Mouse (Mus musculus) urinary bladder, postnatal 10 days (tissue): Measurements from ENCODE around the gene Ccn5.

Experiments
- DNase-seq: peaks from one replicate; pipeline ENCODE4 v3.0.0; 2022; ENCODE audit warnings: low spot score

The Ccn5 gene

DNA sequence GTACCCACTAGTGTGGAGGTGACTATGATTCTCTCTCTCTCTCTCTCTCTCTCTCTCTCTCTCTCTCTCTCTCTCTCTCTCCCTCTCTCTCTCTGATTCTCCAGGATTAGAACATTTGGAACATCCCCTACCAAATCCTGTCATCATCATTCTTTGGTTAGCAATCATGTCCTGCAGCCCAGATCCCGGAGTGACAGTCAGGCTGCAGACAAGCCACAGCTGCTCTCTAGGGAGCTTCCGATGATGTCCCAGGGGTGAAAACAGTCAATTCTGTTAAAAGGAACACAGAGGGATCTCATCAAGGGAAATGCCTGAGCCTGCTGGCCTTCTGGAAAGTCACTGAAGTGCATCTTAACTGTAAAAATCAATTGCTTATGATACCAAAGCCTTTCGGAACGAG lies 21.4 kb downstream of the Ccn5 start:
- DNase-seq = no peak

DNA sequence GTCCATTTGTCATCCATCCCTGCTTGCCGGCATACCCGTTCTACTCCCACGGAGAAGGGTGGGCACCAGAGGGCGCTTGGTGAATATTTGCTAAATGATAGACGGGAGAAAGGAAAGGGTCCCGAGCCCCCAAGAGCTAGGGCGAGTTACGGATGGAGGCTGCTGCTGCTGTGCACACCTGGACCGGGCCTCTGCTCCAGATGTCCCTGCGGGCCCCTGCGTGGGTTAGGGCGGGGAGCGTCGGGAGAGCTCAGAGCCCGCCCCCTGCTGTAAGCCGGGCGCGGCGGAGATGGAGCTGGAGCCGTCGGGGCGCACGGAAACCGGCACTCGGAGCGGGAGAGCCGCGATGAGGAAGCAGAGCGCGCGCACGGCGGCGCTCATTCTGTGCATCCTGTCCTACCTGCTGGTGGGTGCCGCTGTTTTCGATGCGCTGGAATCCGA lies 32.8 kb downstream of the Ccn5 start, which contains the start of gene Kcnk15:
Gene Kcnk15, plus strand, starts transcription at position 191 of the 441 bp plus-strand sequence.
- DNase-seq = no peak

GRCm38 (mm10) chr2:163857233-163857632 lies 36.6 kb downstream of the Ccn5 start:
- no peak for DNase-seq

DNA sequence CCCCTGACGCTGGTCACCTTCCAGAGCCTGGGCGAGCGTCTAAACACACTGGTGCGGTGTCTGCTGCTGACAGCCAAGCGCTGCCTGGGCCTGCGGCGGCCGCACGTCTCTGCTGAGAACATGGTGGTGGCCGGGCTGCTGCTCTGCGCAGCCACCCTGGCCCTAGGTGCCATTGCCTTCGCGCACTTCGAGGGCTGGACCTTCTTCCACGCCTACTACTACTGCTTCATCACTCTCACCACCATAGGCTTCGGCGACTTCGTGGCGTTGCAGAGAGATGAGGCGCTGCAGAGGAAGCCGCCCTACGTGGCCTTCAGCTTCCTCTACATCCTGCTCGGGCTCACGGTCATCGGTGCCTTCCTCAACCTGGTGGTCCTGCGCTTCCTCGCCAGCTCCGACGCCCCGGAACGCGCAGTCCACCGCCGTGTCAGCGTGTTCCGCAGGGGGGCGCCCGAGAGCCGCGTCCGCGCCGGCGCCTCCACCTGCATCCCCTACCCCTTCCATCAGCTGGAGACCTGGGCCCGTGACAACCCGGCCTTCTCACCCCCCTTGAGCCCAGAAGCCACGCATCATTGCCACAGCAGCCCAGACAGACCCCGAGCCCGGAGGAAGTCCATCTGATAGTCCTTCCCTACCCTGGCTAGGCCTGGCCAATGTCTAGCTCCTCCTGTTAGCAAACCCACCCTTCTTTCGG lies 37.7 kb downstream of the Ccn5 start:
- no peak for DNase-seq

GRCm38 (mm10) chr2:163865311-163865710 lies 44.6 kb downstream of the Ccn5 start:
- no peak for DNase-seq

GRCm38 (mm10) chr2:163866061-163866460 lies 45.4 kb downstream of the Ccn5 start:
- DNase-seq = no peak

DNA sequence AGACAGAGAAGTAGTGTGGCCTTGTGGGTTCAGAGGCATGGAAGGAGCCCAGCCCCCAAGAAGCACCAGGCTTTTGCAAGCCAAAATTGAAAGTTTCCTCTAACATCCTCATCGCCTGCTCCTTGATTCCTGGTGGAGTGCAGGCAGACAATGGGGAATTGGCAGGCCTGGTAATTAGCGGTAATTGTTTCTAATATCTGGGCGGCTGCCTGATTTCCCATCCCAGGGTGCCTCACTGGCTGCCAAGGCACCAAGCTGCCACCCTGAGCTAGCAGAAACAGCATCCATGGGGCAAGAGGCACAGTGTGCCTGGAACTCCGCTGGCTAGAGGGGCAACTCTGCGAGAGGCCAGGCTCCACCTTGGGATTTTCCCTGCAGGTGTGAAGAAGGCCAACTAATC lies 49.1 kb downstream of the Ccn5 start:
- no peak for DNase-seq

- DNase-seq = no peak
Measured at GRCm38 (mm10) chr2:163871266-163871665, 50.6 kb downstream of the Ccn5 start.

DNA sequence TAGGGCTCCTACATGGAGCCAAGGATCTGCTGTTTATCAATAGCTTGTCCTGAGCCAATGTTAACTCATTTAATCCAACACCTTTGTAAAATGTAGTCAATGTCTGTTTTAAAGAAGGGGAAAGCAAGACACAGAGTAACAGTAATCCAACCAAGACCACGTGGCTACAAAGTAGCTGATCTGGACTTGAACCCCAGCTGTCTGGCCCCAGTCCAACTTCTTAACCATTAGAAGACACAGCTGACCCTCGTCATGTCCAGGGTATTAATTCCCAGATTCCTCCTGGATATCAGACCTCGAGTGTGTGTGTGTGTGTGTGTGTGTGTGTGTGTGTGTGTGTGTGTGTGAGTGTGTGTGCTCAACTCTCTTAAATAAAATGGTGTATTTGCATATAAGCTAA lies 51.2 kb downstream of the Ccn5 start:
- no peak for DNase-seq

DNA sequence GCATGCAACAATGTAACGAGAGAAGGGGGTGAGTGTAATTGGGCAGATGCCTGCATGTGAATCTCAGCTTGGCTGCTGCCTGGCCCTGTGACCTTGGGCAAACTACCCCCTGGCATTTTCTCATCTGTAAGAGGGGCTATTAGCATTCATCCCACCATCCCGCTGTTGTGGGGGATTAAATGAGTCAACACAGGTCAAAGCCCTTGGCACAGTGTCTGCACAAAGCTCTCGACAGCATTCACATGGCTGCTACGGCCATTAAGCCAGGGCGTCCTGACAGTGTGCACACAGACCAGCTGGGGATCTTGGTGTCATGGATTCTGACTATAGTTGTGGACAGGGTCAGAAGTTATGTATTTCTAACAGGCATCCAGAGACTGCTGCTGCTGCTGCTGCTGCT lies 54.2 kb downstream of the Ccn5 start:
- DNase-seq = no peak

DNA sequence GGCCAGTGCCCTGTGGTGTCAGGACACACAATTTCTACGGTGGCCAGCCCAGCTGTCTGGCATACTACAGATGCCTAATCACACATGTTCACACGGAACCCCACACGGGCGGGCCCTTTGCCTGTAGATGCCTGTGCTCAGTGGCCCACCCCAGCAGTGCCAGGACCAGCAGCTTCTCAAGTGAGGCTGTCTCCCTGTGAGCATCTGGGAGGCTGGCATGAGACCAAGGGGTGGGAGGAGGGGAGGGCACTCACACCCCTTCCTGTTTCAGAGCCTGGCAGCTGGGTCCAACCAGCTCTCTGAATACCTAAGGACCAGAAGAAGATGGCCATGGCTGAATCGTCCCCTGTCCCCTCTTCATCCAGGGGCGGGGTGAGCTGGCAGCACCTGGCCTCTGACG lies 54.8 kb downstream of the Ccn5 start:
- DNase-seq = no peak

- no peak for DNase-seq
Measured at GRCm38 (mm10) chr2:163876830-163877498, 56.3 kb downstream of the Ccn5 start.

DNA sequence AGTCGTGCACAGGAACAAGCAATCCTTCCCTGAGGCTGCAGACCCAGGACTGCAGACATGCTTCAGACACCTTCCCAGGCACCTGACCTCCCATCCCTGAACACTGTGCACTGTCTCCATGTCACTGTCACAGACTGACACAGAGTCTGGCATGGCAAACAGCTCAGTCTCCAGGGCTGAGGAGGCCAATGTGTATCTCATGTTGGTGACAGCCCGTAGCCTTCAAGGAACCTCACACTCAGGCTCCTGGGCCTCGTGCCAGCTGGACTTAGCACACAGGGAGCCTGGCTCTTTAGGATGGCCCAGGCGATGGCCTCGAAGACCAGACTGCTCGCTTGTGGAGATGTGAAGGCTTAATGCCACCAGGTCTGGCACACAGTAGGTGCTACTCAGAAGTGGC lies 60.2 kb downstream of the Ccn5 start:
- no peak for DNase-seq
